8 mouse cellular contexts compared by ENCODE assay signal in genomic region chr7:89404734-89405440, GRCm38 (mm10). TPM values are rescaled to one million over a fixed set of nuclear protein-coding genes. Genes with fewer than 3 reads are reported as not detected.
DNase-seq lines count a peak whose midpoint lies in the region; ATAC-seq and TF ChIP-seq lines count a peak whose summit lies in the region.

No protein-coding gene starts in this region.

- H3K4me3 ChIP-seq in liver, postnatal 0 days (ENCODE audit: low read depth, low read length), result peak overlapping the region; percentile 75
- H3K4me3 ChIP-seq in neural tube, embryonic 13.5 days, result peak overlapping the region; percentile 74

- ATAC-seq in liver, postnatal 0 days, result no peak
- ATAC-seq in neural tube, embryonic 13.5 days (ENCODE audit: low read depth), result no peak

- peak; percentile 21 to 26 for DNase-seq in right cerebral cortex, adult 2 months (ENCODE audit: low spot score in 2 of 2)
- no peak for DNase-seq in right cerebral cortex, adult 18-20 months
- peak; percentile 31 for DNase-seq in brain, adult 2 months (ENCODE audit: low read depth, low spot score)
- DNase-seq in gastrocnemius, postnatal 25 days, result peak; percentile 72
- peak; percentile 18 for DNase-seq in induced T-regulatory cell, adult 2 months (ENCODE audit: low read depth)
- DNase-seq in liver, postnatal 0 days, result peak; percentile 33
- no peak for DNase-seq in layer of hippocampus, postnatal 14 days (ENCODE audit: low spot score in 2 of 2)

- peaks cover 10% of the 10 kb centered on the region for H3K4me1 ChIP-seq in liver, postnatal 0 days (ENCODE audit: insufficient read depth)
- peaks cover 32% of the 10 kb centered on the region for H3K4me1 ChIP-seq in neural tube, embryonic 13.5 days (replicated peaks)

- under 1% methylated on average over 35 of the region's 35 CpGs for WGBS in liver, postnatal 0 days (ENCODE audit: insufficient replicate concordance)
- WGBS in neural tube, embryonic 13.5 days, result under 1% methylated on average over 35 of the region's 35 CpGs

- TF ChIP-seq CTCF in liver, postnatal 0 days (IDR thresholded peaks at IDR 0.05; ENCODE audit: low read depth), result no peak

- no peaks in the 10 kb centered on the region for H3K9me3 ChIP-seq in liver, postnatal 0 days (ENCODE audit: low read length)
- no peaks in the 10 kb centered on the region for H3K9me3 ChIP-seq in neural tube, embryonic 13.5 days

- peak overlapping the region; percentile 92 for H3K27ac ChIP-seq in liver, postnatal 0 days (ENCODE audit: low read depth)
- 0 out of 2 replicates have a peak overlapping the region, but pooled peaks have one; percentile 38 for H3K27ac ChIP-seq in neural tube, embryonic 13.5 days (replicated peaks)

- TF ChIP-seq EP300 in liver, postnatal 0 days (IDR thresholded peaks at IDR 0.05; ENCODE audit: low read depth), result no peak

- H3K36me3 ChIP-seq in liver, postnatal 0 days (replicated peaks; ENCODE audit: insufficient read depth, low read length), result no peaks in the 10 kb centered on the region
- no peaks in the 10 kb centered on the region for H3K36me3 ChIP-seq in neural tube, embryonic 13.5 days

- H3K9ac ChIP-seq in liver, postnatal 0 days (replicated peaks), result peak overlapping the region; percentile 84
- peak overlapping the region; percentile 86 for H3K9ac ChIP-seq in neural tube, embryonic 13.5 days

- H3K27me3 ChIP-seq in liver, postnatal 0 days (ENCODE audit: insufficient read depth, low read length), result peaks cover 5% of the 10 kb centered on the region
- peaks cover 5% of the 10 kb centered on the region for H3K27me3 ChIP-seq in neural tube, embryonic 13.5 days

- H3K4me2 ChIP-seq in liver, postnatal 0 days (ENCODE audit: low read depth, low read length), result peak overlapping the region; percentile 95
- peak overlapping the region; percentile 99 for H3K4me2 ChIP-seq in neural tube, embryonic 13.5 days

RNA-seq across cellular contexts. Expression of gene Fzd4, which starts 0.7 kb away (rescaled TPM):
- 10 to 100 TPM; 22.0 to 39.9 TPM for total RNA-seq in gastrocnemius, postnatal 25 days (2021)
- 4.5 and 4.7 TPM in 2 replicates for polyA plus RNA-seq in liver, postnatal 0 days (2015; fragmentation: Nextera tagmentation; extraction: Ambion mirVana)
- polyA plus RNA-seq in neural tube, embryonic 13.5 days (2015; fragmentation: Nextera tagmentation; extraction: Ambion mirVana), result 2.2 and 2.5 TPM in 2 replicates
- 10 to 100 TPM in 1 of 2 experiments, 1 to 10 TPM in 1; 8.9 to 11.7 TPM for total RNA-seq in layer of hippocampus, postnatal 14 days (2021)

RNA-seq across cellular contexts. Expression of gene Tmem135, which starts 0.9 kb away (rescaled TPM):
- 10 to 100 TPM; 13.1 to 21.6 TPM for total RNA-seq in gastrocnemius, postnatal 25 days (2021)
- 31.7 and 32.4 TPM in 2 replicates for polyA plus RNA-seq in liver, postnatal 0 days (2015; fragmentation: Nextera tagmentation; extraction: Ambion mirVana)
- 20.6 and 21.3 TPM in 2 replicates for polyA plus RNA-seq in neural tube, embryonic 13.5 days (2015; fragmentation: Nextera tagmentation; extraction: Ambion mirVana)
- total RNA-seq in layer of hippocampus, postnatal 14 days (2021), result 10 to 100 TPM; 70.3 to 80.9 TPM

Comparison
In these comparisons a context has a peak if more than half of its experiments do, and no peak if none do; other contexts are left out.
1. DNase-seq: peak in right cerebral cortex, adult 2 months (2 of 2), brain, adult 2 months (single experiment), gastrocnemius, postnatal 25 days (single experiment), induced T-regulatory cell, adult 2 months (single experiment) and liver, postnatal 0 days (single experiment); none in right cerebral cortex, adult 18-20 months (single experiment) and layer of hippocampus, postnatal 14 days (0 of 2).